In genomic region chr16:33573703-33574102, GRCm38 (mm10) we compare ENCODE assay signal across 1 mouse cellular context.
TF ChIP-seq lines count a peak whose summit lies in the region.

No protein-coding gene starts in this region.

TF ChIP-seq in CH12.LX, 34 proteins besides CTCF, POLR2A, EP300 and RAD21 (continued from another document):
- TF ChIP-seq E2F4 (IDR thresholded peaks at IDR 0.05; ENCODE audit: insufficient replicate concordance, low read depth, low read length) (no peak), SMC3 (IDR thresholded peaks at IDR 0.05; ENCODE audit: low read depth, low read length) (no peak), MAZ (IDR thresholded peaks at IDR 0.05; ENCODE audit: low read depth, low read length) (no peak), SIN3A (IDR thresholded peaks at IDR 0.05; ENCODE audit: low read length) (no peak), ZKSCAN1 (IDR thresholded peaks at IDR 0.05; ENCODE audit: borderline replicate concordance, low read depth, low read length) (no peak), MXI1 (IDR thresholded peaks at IDR 0.05; ENCODE audit: low read depth, low read length) (no peak)
